Mouse (Mus musculus): ENCODE data around the gene Pnpo. TPM values are rescaled to one million over a fixed set of nuclear protein-coding genes. Genes with fewer than 3 reads are reported as not detected.

The Pnpo gene
- polyA plus RNA-seq, 1 experiment from 2014 or later: 21.5 TPM

DNA sequence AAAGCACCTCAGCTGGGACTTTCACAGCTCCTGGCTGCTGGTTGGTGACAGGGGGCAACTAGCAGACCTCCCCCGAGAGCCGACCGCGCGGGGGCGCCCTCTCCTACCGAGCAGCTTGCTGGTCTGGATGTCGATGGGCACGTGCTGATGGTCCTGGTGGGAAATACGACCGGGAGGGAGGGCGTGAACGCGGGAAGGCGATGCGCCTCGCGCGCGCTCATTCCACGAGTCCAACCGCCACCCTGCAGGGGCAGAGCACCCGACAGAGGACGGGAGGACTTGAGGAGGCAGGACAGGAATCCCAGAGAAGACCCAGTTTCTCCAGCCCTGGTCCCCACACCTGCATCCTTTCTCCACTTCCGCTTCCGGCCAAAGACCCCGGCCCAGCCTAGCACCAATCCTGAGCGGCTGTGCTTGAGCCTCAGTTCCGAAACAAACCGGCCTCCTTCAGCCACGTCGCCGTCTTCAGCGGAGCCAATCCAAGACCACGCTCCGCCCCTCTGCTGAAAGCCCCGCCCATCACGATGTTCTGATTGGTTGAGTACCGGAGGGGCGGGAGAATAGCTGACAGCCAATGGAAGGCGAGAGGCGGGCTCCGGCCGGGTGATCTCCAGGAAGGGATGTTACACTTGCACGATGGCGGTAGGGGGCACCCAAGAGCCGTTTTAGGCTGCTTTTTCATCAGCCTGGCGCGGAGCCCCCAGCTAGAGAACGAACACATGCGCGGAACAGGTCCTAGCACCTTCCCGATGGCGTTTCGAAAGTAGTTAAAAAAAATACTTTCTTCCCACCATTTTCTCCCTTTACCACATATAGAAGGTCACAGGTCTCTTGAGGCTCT, 27.5 kb downstream of the Pnpo start, which contains the start of gene Cdk5rap3:
Gene Cdk5rap3, minus strand, starts transcription at position 453 of the 841 bp plus-strand sequence.
- H3K27ac ChIP-seq: peak within 1 kb of the TSS; percentile 71; the same call in 1 of the 2 replicates
- H3K4me2 ChIP-seq (replicated peaks): peak within 1 kb of the TSS; percentile 97
- ATAC-seq (ENCODE audit: low FRiP score): peak; percentile 98
- peak within 1 kb of the TSS; percentile 76 for H3K9ac ChIP-seq
- WGBS: 0% methylated on average over 55 of the region's 55 CpGs
- peaks cover 14% of the 10 kb centered on the region for H3K4me1 ChIP-seq
- H3K36me3 ChIP-seq: peaks cover 20% of the 10 kb centered on the region; the same call in 1 of the 2 replicates
- peak within 1 kb of the TSS; percentile 87 for H3K4me3 ChIP-seq
- 0 out of 2 replicates have a peak, but pooled peaks cover 5% of the 10 kb centered on the region for H3K27me3 ChIP-seq
- no peaks in the 10 kb centered on the region for H3K9me3 ChIP-seq (replicated peaks)

DNA sequence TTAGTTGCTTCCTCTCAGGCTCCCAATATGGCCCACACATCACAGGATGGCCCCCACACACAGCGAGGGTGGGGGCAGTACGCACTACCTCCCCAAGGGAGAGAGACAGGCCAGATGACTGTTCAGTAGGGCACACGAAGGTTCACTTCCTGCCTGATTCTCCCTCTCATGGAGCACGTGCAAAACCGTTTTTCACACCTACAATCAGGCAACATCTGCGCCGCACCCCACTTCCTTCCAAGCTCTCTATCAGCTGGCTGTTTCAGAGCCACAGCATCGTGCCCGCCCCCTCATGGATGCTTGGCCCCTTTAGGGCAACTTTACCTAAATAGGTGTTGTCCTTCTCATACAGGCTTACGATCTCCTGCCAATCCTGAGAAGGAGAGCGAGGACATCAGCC, 31.1 kb downstream of the Pnpo start:
- no peak overlapping the region for H3K9ac ChIP-seq
- 0 out of 2 replicates have a peak, but pooled peaks cover 4% of the 10 kb centered on the region for H3K27me3 ChIP-seq
- 90% methylated on average over 11 of the region's 11 CpGs for WGBS
- no peaks in the 10 kb centered on the region for H3K9me3 ChIP-seq (replicated peaks)
- no peak for ATAC-seq (ENCODE audit: low FRiP score)
- H3K4me1 ChIP-seq: peaks cover 36% of the 10 kb centered on the region
- no peak overlapping the region for H3K4me2 ChIP-seq (replicated peaks)
- no peak overlapping the region for H3K27ac ChIP-seq
- H3K36me3 ChIP-seq: peaks cover 37% of the 10 kb centered on the region
- no peak overlapping the region for H3K4me3 ChIP-seq

DNA sequence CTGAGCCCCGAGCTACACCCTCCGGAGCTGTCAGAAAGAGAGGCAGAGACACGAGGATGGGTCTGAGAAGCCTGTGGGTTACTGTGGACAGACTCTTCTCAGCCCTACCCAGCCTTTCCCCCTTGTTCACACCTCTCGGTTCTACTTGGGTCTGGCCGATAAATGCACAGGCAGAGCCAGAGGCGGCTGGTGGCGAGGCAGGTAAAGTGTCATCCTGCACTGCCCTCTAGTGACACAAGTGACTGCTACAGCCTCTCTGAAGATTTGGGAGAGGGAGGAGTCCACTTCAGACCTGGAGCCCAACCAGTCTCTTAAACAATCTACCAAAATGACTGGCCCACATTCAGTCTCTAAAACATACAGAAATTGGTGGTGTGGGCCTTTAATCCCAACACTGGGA, 33.8 kb downstream of the Pnpo start:
- peak; percentile 48 for ATAC-seq (ENCODE audit: low FRiP score)
- 21% methylated on average over 7 of the region's 7 CpGs for WGBS
- H3K9ac ChIP-seq: no peak overlapping the region
- peaks cover 52% of the 10 kb centered on the region for H3K4me1 ChIP-seq
- H3K9me3 ChIP-seq (replicated peaks): no peaks in the 10 kb centered on the region
- peak overlapping the region; percentile 93; the same call in 1 of the 2 replicates for H3K27ac ChIP-seq
- H3K27me3 ChIP-seq: no peaks in the 10 kb centered on the region
- H3K4me3 ChIP-seq: no peak overlapping the region
- peaks cover 40% of the 10 kb centered on the region for H3K36me3 ChIP-seq
- H3K4me2 ChIP-seq (replicated peaks): no peak overlapping the region

DNA sequence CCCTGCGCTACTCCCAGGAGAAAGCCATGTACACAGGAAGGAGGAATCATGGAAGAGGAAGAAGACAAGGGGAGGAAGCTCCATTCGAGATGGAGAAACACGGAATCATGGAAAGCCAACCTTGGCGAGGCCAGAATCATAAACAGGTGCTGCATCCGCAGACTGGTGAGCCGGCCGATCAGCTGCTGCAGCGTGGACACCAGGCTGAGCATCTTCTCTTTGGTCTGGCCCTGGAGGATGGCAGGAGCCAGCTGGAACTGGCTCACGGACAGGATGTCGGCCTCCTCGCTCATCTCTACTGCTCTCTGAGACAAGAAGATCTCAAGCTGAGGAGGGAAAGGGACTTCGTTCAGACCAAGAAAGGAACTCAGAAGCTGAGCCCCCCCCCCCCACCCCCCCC, 35.2 kb downstream of the Pnpo start:
- WGBS: 80% methylated on average over 12 of the region's 12 CpGs
- H3K9ac ChIP-seq: peak overlapping the region; percentile 47; the same call in 1 of the 2 replicates
- H3K4me1 ChIP-seq: peaks cover 58% of the 10 kb centered on the region
- H3K9me3 ChIP-seq (replicated peaks): no peaks in the 10 kb centered on the region
- peak overlapping the region; percentile 93 for H3K27ac ChIP-seq
- H3K36me3 ChIP-seq: peaks cover 40% of the 10 kb centered on the region
- H3K27me3 ChIP-seq: no peaks in the 10 kb centered on the region
- ATAC-seq (ENCODE audit: low FRiP score): no peak
- H3K4me3 ChIP-seq: no peak overlapping the region
- no peak overlapping the region for H3K4me2 ChIP-seq (replicated peaks)

DNA sequence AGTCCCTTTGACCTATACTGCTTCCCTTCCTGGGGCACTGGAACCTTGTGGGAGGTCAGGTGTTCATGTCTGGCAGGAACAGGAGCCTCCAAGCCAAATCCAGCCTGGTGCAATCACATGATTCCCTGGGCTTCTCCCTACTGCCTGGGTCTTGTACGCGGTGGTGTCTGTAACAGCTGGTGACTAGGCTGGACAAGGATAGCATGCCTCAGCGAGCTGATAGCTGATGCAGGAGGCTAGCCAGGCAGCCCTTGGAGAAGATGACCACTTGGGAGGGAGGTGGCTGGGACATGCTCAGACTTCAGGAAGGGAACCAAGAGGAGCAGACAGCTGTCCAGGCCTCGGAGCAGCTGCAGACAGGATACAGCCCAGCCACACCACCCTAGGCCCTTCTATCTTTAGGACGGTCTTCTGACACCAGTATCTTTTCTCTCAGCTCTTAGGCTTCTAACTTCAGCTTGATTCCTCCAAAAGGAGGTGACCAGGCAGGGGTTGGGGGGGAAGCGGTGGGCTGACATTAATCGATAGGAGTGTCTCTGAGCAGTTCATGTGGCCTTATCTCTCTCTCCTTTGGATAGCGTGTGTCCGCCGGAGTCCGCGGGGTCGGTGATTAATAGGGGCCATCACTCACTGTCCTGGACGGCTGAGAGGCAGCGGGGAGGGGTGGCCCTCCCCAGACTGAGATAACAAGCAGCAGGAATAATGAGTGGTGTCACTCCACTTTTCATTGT, 37.2 kb downstream of the Pnpo start:
- no peaks in the 10 kb centered on the region for H3K9me3 ChIP-seq (replicated peaks)
- peaks cover 78% of the 10 kb centered on the region for H3K4me1 ChIP-seq
- 0 out of 2 replicates have a peak overlapping the region, but pooled peaks have one; percentile 19 for H3K4me2 ChIP-seq (replicated peaks)
- no peak overlapping the region for H3K4me3 ChIP-seq
- peak overlapping the region; percentile 47; the same call in 1 of the 2 replicates for H3K9ac ChIP-seq
- H3K27ac ChIP-seq: peak overlapping the region; percentile 93
- 22% methylated on average over 15 of the region's 15 CpGs for WGBS
- H3K27me3 ChIP-seq: no peaks in the 10 kb centered on the region
- H3K36me3 ChIP-seq: peaks cover 24% of the 10 kb centered on the region
- peak; percentile 59; the same call in 1 of the 2 replicates for ATAC-seq (ENCODE audit: low FRiP score)

DNA sequence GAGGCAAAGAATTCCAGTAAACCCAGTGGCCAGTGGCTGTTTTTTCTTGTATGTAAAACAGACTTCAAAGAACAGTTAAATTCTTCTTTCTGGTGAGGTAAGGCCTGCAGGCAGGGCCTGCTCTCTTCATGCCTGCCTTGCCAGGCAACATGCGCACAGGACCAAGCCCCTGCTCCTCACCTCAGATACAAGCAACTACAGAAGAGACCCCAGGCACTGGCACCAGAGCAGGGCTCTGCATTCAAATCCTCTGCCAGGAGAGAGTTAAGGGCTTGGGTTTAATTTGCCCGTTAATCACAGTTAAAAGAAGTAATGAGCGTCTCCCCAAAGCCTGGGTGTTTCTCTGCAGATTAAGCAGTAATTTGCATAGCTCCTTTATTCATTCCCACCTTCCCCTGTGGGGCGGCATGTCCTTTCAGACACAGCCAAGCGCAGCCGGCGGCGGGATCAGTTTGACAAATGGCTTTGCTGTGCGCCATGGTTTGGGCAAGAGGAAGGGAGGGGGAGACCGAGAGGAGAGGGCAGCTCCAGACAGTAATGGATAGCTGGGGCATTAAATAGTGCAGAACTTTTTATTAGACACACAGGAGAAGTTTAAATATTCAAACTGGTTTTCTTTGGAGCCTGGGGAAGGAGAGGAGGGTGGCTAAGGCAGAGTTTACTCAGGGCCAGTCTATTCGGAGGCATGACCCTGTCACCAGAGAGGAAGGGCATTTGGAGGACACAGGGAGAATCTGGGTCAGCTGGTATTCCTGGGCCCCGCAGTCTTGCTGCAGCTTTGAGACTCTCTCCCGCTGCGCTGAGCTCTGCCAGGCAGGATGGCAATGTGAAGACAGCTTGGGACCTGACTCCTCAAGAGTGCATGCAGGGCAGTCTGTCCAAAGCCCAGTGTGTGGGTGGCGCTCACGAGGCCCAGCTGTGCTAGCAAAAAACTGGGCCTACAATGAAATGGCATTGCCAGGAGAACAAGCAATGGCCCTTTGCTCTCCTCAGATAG, 40.8 kb downstream of the Pnpo start:
- H3K27ac ChIP-seq: peak overlapping the region; percentile 94
- H3K9me3 ChIP-seq (replicated peaks): no peaks in the 10 kb centered on the region
- H3K27me3 ChIP-seq: no peaks in the 10 kb centered on the region
- H3K4me1 ChIP-seq: peaks cover 89% of the 10 kb centered on the region
- H3K4me3 ChIP-seq: no peak overlapping the region
- peak overlapping the region; percentile 17; the same call in 1 of the 2 replicates for H3K4me2 ChIP-seq (replicated peaks)
- WGBS: 4% methylated on average over 16 of the region's 16 CpGs
- no peak overlapping the region for H3K9ac ChIP-seq
- peak; percentile 71 for ATAC-seq (ENCODE audit: low FRiP score)
- H3K36me3 ChIP-seq: peaks cover 6% of the 10 kb centered on the region; the same call in 1 of the 2 replicates

DNA sequence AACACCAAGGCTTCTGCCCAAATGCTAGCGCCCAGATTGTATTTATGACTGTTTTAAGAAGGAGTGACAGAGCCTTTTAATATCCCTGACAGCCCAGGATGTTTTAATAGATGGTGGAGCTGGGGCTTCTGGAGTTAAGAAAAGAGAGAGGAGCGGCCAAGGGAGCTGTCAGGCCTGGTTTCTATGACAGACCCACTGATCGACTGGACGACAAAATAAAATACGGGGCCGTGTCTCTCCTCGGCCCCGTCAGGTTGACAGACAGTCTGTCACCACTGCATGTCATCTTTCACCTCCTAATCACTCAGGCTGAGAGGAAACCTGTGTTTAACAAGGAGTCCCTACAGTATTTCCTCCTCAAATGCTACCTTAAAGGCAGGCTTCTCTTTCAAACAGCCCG, 42.5 kb downstream of the Pnpo start:
- H3K4me2 ChIP-seq (replicated peaks): no peak overlapping the region
- 0 out of 2 replicates have a peak overlapping the region, but pooled peaks have one; percentile 39 for H3K9ac ChIP-seq
- WGBS: 18% methylated on average over 9 of the region's 9 CpGs
- no peak for ATAC-seq (ENCODE audit: low FRiP score)
- H3K27ac ChIP-seq: peak overlapping the region; percentile 94
- no peak overlapping the region for H3K4me3 ChIP-seq
- no peaks in the 10 kb centered on the region for H3K9me3 ChIP-seq (replicated peaks)
- peaks cover 88% of the 10 kb centered on the region for H3K4me1 ChIP-seq
- H3K36me3 ChIP-seq: no peaks in the 10 kb centered on the region
- no peaks in the 10 kb centered on the region for H3K27me3 ChIP-seq

DNA sequence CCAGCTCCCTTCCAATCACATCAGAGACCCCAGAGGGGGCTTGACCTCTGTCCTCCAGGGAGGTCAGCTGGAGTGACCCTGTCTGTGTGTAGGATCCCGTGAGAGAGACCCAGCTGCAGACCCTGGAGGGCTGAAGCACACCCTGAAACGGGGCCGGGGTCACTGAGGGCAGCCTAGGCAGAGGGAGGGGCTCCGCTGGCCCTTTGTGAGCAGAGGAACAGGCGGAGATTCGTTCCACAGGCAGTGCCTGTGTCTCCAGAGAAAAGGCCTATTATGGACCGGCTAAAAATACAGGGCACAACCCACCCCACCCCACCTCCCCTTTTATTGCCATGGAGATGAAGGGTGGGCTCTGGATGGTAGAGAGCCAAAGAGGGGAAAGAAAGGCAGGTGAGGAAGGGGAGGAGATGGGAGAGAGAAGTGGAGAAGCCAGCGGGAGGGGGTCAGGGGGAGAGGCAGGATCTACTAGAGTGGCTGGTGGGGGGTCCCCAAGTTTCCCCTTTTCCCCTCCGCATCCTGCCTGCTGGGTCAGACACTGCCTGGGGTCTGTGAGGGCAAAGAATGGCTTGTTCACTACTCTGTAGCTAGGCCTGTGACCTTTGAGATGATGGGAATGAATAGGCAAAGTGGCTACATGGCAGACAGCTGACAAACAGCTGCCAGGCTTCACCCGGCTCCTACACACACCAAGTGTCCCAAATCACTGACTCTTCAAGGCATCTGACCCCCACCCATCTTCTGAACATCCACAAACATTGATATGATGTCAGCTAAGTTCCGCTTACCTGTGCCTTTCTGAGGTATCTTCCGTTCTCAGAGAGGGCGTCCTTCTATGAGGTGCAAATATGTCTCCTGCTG, 44.1 kb downstream of the Pnpo start:
- 14% methylated on average over 13 of the region's 13 CpGs for WGBS
- peak; percentile 79 for ATAC-seq (ENCODE audit: low FRiP score)
- no peaks in the 10 kb centered on the region for H3K36me3 ChIP-seq
- H3K9me3 ChIP-seq (replicated peaks): no peaks in the 10 kb centered on the region
- H3K4me3 ChIP-seq: no peak overlapping the region
- H3K4me1 ChIP-seq: peaks cover 78% of the 10 kb centered on the region
- peak overlapping the region; percentile 35 for H3K4me2 ChIP-seq (replicated peaks)
- H3K9ac ChIP-seq: no peak overlapping the region
- H3K27me3 ChIP-seq: no peaks in the 10 kb centered on the region
- H3K27ac ChIP-seq: peak overlapping the region; percentile 94

DNA sequence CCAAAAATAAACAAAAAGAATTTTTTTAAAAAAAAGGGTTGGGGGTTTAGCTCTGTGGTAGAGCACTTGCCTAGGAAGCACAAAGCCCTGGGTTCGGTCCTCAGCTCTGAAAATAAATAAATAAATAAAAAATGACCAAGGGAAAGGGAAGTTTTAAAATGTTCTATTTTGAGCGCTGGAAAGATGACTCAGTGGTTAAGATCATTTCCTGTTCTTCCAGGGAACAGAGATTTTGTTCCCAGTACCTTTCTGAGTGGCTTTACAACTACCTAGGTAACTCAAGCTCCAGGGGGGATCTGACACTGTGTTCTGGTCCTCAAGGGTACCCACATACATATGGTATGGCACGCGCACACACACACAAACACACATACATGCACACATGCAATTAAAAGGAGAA, 47.9 kb downstream of the Pnpo start:
- peaks cover 64% of the 10 kb centered on the region for H3K4me1 ChIP-seq
- H3K4me2 ChIP-seq (replicated peaks): no peak overlapping the region
- no peak overlapping the region for H3K4me3 ChIP-seq
- no peak for ATAC-seq (ENCODE audit: low FRiP score)
- 82% methylated on average over 4 of the region's 4 CpGs for WGBS
- H3K9me3 ChIP-seq (replicated peaks): no peaks in the 10 kb centered on the region
- peak overlapping the region; percentile 60 for H3K27ac ChIP-seq
- no peak overlapping the region for H3K9ac ChIP-seq
- H3K27me3 ChIP-seq: no peaks in the 10 kb centered on the region
- H3K36me3 ChIP-seq: no peaks in the 10 kb centered on the region

DNA sequence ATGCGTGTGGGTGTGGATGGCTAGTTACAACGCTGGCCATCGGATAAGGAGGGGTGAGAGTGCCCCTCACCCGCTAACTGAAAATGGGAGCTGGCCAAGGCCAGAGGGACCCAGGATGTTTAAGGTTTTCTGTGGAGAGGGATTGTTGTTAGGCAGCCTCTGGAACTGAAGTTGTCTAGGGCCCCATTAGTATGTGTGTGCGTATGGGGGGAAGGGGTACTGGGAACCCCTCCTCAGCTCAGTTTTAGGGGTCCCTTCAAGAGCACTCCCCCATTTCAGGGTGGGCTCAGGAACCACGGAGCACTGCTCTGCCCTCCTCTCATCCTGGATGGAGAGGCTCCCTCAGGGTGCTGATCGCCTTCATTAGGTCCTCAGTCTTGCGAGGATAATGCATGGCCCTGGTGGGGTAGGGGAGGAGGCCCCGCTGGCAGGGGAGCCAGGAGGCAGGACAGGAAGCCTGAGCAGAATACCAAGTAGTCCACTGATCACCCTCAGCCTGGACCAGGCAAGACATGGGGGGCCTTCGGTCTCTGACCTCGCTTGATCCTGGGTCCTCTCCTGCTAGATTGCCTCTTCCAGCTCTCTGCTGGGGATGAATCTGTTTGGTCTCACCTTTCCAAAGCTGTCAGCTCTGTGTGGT, 50.5 kb downstream of the Pnpo start:
- H3K4me3 ChIP-seq: no peak overlapping the region

More for the DNA sequence above, 50.5 kb downstream of the Pnpo start:
- peak; percentile 75 for ATAC-seq (ENCODE audit: low FRiP score)
- no peak overlapping the region for H3K4me2 ChIP-seq (replicated peaks)
- H3K36me3 ChIP-seq: no peaks in the 10 kb centered on the region
- no peaks in the 10 kb centered on the region for H3K9me3 ChIP-seq (replicated peaks)
- 33% methylated on average over 11 of the region's 11 CpGs for WGBS
- peak overlapping the region; percentile 5; the same call in 1 of the 2 replicates for H3K9ac ChIP-seq
- no peaks in the 10 kb centered on the region for H3K27me3 ChIP-seq
- H3K27ac ChIP-seq: peak overlapping the region; percentile 88
- H3K4me1 ChIP-seq: peaks cover 44% of the 10 kb centered on the region
